ENCODE assay signal across 12 mouse cellular contexts in the genomic region with DNA sequence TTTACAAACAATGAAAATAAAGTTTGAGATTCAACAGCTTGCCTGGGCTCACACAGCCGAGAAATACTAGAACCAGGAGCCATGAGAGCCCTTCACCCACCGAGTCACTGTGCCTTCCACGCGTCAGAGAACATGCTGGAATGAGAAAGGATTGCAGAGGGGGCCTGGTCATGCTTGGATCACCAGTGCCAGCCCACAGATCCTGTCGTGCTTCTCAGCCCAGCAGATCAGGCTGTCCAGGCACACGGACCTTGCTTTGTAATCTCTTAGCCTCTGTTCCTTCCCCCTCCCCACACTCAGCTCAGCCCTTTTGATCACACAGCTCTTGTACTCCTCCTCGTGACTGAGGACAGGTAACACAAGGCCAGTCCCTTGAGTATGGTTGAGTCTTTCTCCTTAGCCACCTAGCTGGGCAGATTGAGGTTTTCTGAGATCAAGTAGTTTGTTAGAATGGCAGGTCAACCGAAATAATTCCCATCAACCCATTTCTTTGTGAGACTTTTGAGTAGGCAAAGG.
A peak's percentile ranks its signal among the peaks of the same experiment; 100 is the strongest.
DNase-seq lines count a peak whose midpoint lies in the region; ATAC-seq lines count a peak whose summit lies in the region.
"Had no signal": no experiment of that assay in that cellular context is flagged by ENCODE, and none has a peak within 500 bp of the region (broad histone marks: within the 10 kb centered on the region; RNA-seq: fewer than 3 reads in every experiment).

No protein-coding gene starts in this region.

- DNase-seq in kidney, adult 9 months, result no peak
- no peak for DNase-seq in embryonic facial prominence, embryonic 10.5 days (ENCODE audit: low spot score)
- DNase-seq in adrenal gland, postnatal 25 days, result no peak
- no peak for DNase-seq in layer of hippocampus, adult 9-11 months
- DNase-seq: adrenal gland, adult 8-10 months; spleen, adult 18-20 months had no signal

- ATAC-seq in kidney, embryonic 15.5 days (replicated peaks; ENCODE audit: low FRiP score), result peak; percentile 83
- no peak for ATAC-seq in forebrain, embryonic 15.5 days (replicated peaks)
- ATAC-seq in midbrain, embryonic 15.5 days (replicated peaks), result no peak

- H3K27ac ChIP-seq in kidney, embryonic 15.5 days, result peak overlapping the region; percentile 85
- H3K27ac ChIP-seq in embryonic facial prominence, embryonic 10.5 days (replicated peaks), result peak overlapping the region; percentile 35; the same call in 1 of the 2 replicates
- peak overlapping the region; percentile 83; the same call in 1 of the 2 replicates for H3K27ac ChIP-seq in forebrain, embryonic 15.5 days (replicated peaks)
- H3K27ac ChIP-seq in midbrain, embryonic 15.5 days, result peak overlapping the region; percentile 75
- H3K27ac ChIP-seq: embryonic facial prominence, embryonic 13.5 days; limb, embryonic 15.5 days; lung, embryonic 15.5 days had no signal

- no peaks in the 10 kb centered on the region for H3K27me3 ChIP-seq in kidney, embryonic 15.5 days
- 0 out of 2 replicates have a peak, but pooled peaks cover 8% of the 10 kb centered on the region for H3K27me3 ChIP-seq in embryonic facial prominence, embryonic 10.5 days (replicated peaks; ENCODE audit: low read depth, poor library complexity, severe bottlenecking)
- H3K27me3 ChIP-seq in forebrain, embryonic 15.5 days, result no peaks in the 10 kb centered on the region
- H3K27me3 ChIP-seq in midbrain, embryonic 15.5 days (replicated peaks), result no peaks in the 10 kb centered on the region
- H3K27me3 ChIP-seq: embryonic facial prominence, embryonic 13.5 days; limb, embryonic 15.5 days; lung, embryonic 15.5 days had no signal

- H3K4me1 ChIP-seq in kidney, embryonic 15.5 days, result peaks cover 60% of the 10 kb centered on the region
- H3K4me1 ChIP-seq in embryonic facial prominence, embryonic 10.5 days, result peaks cover 55% of the 10 kb centered on the region
- peaks cover 53% of the 10 kb centered on the region for H3K4me1 ChIP-seq in forebrain, embryonic 15.5 days
- peaks cover 55% of the 10 kb centered on the region for H3K4me1 ChIP-seq in midbrain, embryonic 15.5 days

- H3K4me2 ChIP-seq in kidney, embryonic 15.5 days, result 0 out of 2 replicates have a peak overlapping the region, but pooled peaks have one; percentile 5
- H3K4me2 ChIP-seq in forebrain, embryonic 15.5 days (replicated peaks), result no peak overlapping the region
- no peak overlapping the region for H3K4me2 ChIP-seq in midbrain, embryonic 15.5 days
- H3K4me2 ChIP-seq: embryonic facial prominence, embryonic 13.5 days; limb, embryonic 15.5 days; lung, embryonic 15.5 days had no signal

- no peak overlapping the region for H3K4me3 ChIP-seq in kidney, embryonic 15.5 days (replicated peaks)
- no peak overlapping the region for H3K4me3 ChIP-seq in embryonic facial prominence, embryonic 10.5 days
- H3K4me3 ChIP-seq in forebrain, embryonic 15.5 days, result no peak overlapping the region
- no peak overlapping the region for H3K4me3 ChIP-seq in midbrain, embryonic 15.5 days
- H3K4me3 ChIP-seq: embryonic facial prominence, embryonic 13.5 days; limb, embryonic 15.5 days; lung, embryonic 15.5 days had no signal

- 32% methylated on average over 8 of the region's 8 CpGs for WGBS in kidney, embryonic 15.5 days
- WGBS in embryonic facial prominence, embryonic 10.5 days, result 60% methylated on average over 8 of the region's 8 CpGs
- WGBS in forebrain, embryonic 15.5 days, result 50% methylated on average over 8 of the region's 8 CpGs
- 49% methylated on average over 8 of the region's 8 CpGs for WGBS in midbrain, embryonic 15.5 days

- H3K9me3 ChIP-seq in kidney, embryonic 15.5 days (replicated peaks), result no peaks in the 10 kb centered on the region
- H3K9me3 ChIP-seq in embryonic facial prominence, embryonic 10.5 days, result no peaks in the 10 kb centered on the region
- no peaks in the 10 kb centered on the region for H3K9me3 ChIP-seq in forebrain, embryonic 15.5 days
- H3K9me3 ChIP-seq in midbrain, embryonic 15.5 days, result no peaks in the 10 kb centered on the region
- H3K9me3 ChIP-seq: embryonic facial prominence, embryonic 13.5 days; limb, embryonic 15.5 days; lung, embryonic 15.5 days had no signal

- H3K36me3 ChIP-seq in kidney, embryonic 15.5 days, result no peaks in the 10 kb centered on the region
- no peaks in the 10 kb centered on the region; the same call in 1 of the 2 replicates for H3K36me3 ChIP-seq in embryonic facial prominence, embryonic 10.5 days (replicated peaks)
- H3K36me3 ChIP-seq in forebrain, embryonic 15.5 days, result no peaks in the 10 kb centered on the region
- no peaks in the 10 kb centered on the region for H3K36me3 ChIP-seq in midbrain, embryonic 15.5 days (replicated peaks)
- H3K36me3 ChIP-seq: embryonic facial prominence, embryonic 13.5 days; limb, embryonic 15.5 days; lung, embryonic 15.5 days had no signal

- no peak overlapping the region for H3K9ac ChIP-seq in kidney, embryonic 15.5 days
- H3K9ac ChIP-seq in forebrain, embryonic 15.5 days (replicated peaks), result no peak overlapping the region
- H3K9ac ChIP-seq in midbrain, embryonic 15.5 days, result no peak overlapping the region
- H3K9ac ChIP-seq: embryonic facial prominence, embryonic 13.5 days; limb, embryonic 15.5 days; lung, embryonic 15.5 days had no signal

Comparison
In these comparisons a context has a peak if more than half of its experiments do, and no peak if none do; other contexts are left out.
1. H3K27ac ChIP-seq: peak in every context shown above with its lines; median percentile 85 in kidney, embryonic 15.5 days; 83 in forebrain, embryonic 15.5 days; 75 in midbrain, embryonic 15.5 days; 35 in embryonic facial prominence, embryonic 10.5 days.